Mouse (Mus musculus) cerebellum, adult 2 months (tissue): Measurements from ENCODE around the gene Epb41l5.

Experiments
- CTCF ChIP-seq: fragments of 200-500 bp; IDR thresholded peaks from 2 replicates; pipeline ENCODE4 v1.5.1; 2011; ENCODE audit warnings: low read depth, mild to moderate bottlenecking, control low read depth, low read length, moderate library complexity, borderline replicate concordance; ENCODE audit not compliant: insufficient read depth
- POLR2A ChIP-seq: fragments of 200-500 bp; IDR thresholded peaks from 2 replicates; pipeline ENCODE4 v1.6.1; 2011; ENCODE audit warnings: low read length, control low read depth, borderline replicate concordance; ENCODE audit not compliant: insufficient read depth

- TF ChIP-seq POLR2A, result no peak
- TF ChIP-seq CTCF, result no peak
These were observed 112.7 kb downstream of the Epb41l5 start for GRCm38 (mm10) chr1:119536122-119536521.
